Mouse (Mus musculus) embryo, embryonic 11.5 days (tissue): ENCODE results near the gene Gpat3.

Source experiments
- DNase-seq: peaks from one replicate; pipeline ENCODE4 v3.0.0-alpha.2; 2012; ENCODE audit warnings: low read depth, low spot score

The Gpat3 gene

GRCm38 (mm10) chr5:100845485-100845847 is at the start of gene Gpat3:
Gene Gpat3, plus strand, starts transcription at chr5:100845713.
- no peak for DNase-seq

- DNase-seq = peak; percentile 91
Measured at GRCm38 (mm10) chr5:100798165-100798860, 47.2 kb upstream of the Gpat3 start, which contains the start of the genes Helq and Mrps18c. Gene Helq, minus strand, starts transcription at chr5:100798598. Gene Mrps18c, plus strand, starts transcription at chr5:100798627.

- DNase-seq = no peak
Measured at GRCm38 (mm10) chr5:100818341-100818740, 27.2 kb upstream of the Gpat3 start.

- DNase-seq = no peak
Measured at GRCm38 (mm10) chr5:100819568-100820480, 25.7 kb upstream of the Gpat3 start.

GRCm38 (mm10) chr5:100820483-100821184 is 24.9 kb upstream of the Gpat3 start, which contains the start of gene Abraxas1:
Gene Abraxas1, minus strand, starts transcription at chr5:100820965.
- peak; percentile 65 for DNase-seq

GRCm38 (mm10) chr5:100821375-100821774 is 24.1 kb upstream of the Gpat3 start:
- no peak for DNase-seq

GRCm38 (mm10) chr5:100822826-100823225 is 22.7 kb upstream of the Gpat3 start:
- DNase-seq = no peak

GRCm38 (mm10) chr5:100825975-100826374 is 19.5 kb upstream of the Gpat3 start:
- DNase-seq = no peak

- no peak for DNase-seq
Measured at GRCm38 (mm10) chr5:100826531-100826930, 19.0 kb upstream of the Gpat3 start.

- DNase-seq = no peak
Measured at GRCm38 (mm10) chr5:100828701-100829100, 16.8 kb upstream of the Gpat3 start.

GRCm38 (mm10) chr5:100832680-100833079 is 12.8 kb upstream of the Gpat3 start:
- no peak for DNase-seq

- DNase-seq = no peak
Measured at GRCm38 (mm10) chr5:100833841-100834240, 11.7 kb upstream of the Gpat3 start.

- no peak for DNase-seq
Measured at GRCm38 (mm10) chr5:100835862-100836538, 9.5 kb upstream of the Gpat3 start.

- DNase-seq = no peak
Measured at GRCm38 (mm10) chr5:100837907-100838306, 7.6 kb upstream of the Gpat3 start.

- DNase-seq = no peak
Measured at GRCm38 (mm10) chr5:100844485-100844884, 1.0 kb upstream of the Gpat3 start.

- DNase-seq = no peak
Measured at GRCm38 (mm10) chr5:100845848-100846598, 510 bp downstream of the Gpat3 start.

GRCm38 (mm10) chr5:100846599-100846920 is 1.0 kb downstream of the Gpat3 start:
- DNase-seq = no peak

GRCm38 (mm10) chr5:100847143-100847542 is 1.6 kb downstream of the Gpat3 start:
- no peak for DNase-seq

- no peak for DNase-seq
Measured at GRCm38 (mm10) chr5:100853963-100854362, 8.4 kb downstream of the Gpat3 start.

GRCm38 (mm10) chr5:100856552-100856951 is 11.0 kb downstream of the Gpat3 start:
- no peak for DNase-seq
